Mouse (Mus musculus) liver, postnatal 0 days (tissue): ENCODE measurements around the gene Tle1. TPM values are rescaled to one million over a fixed set of nuclear protein-coding genes. Genes with fewer than 3 reads are reported as not detected.

ENCODE experiments used
- ATAC-seq: fragments of 200-750 bp; cut with Nextera tagmentation; 2 replicates; pipeline ENCODE4 v1.8.0; 2017; ENCODE audit warnings: mild to moderate bottlenecking, moderate library complexity
- DNase-seq: peaks from one replicate; pipeline ENCODE4 v3.0.0-alpha.2; 2016
- H3K27ac ChIP-seq: fragments of 300-500 bp; sonication (generic); 2 replicates; pipeline ENCODE4 v1.5.1; 2014; ENCODE audit warnings: antibody characterized with exemption, moderate library complexity, mild to moderate bottlenecking, low read depth
- H3K27me3 ChIP-seq: fragments of 300-500 bp; sonication (generic); 2 replicates; pipeline ENCODE4 v1.6.1; 2014; ENCODE audit warnings: low read length, control low read depth, mixed read lengths; ENCODE audit not compliant: insufficient read depth
- H3K36me3 ChIP-seq: fragments of 300-500 bp; sonication (generic); replicated peaks from 2 replicates; pipeline ENCODE4 v1.6.1; 2014; ENCODE audit warnings: mild to moderate bottlenecking, control low read depth, low read length, moderate library complexity, mixed read lengths; ENCODE audit not compliant: insufficient read depth
- H3K4me1 ChIP-seq: fragments of 300-500 bp; sonication (generic); 2 replicates; pipeline ENCODE4 v1.6.1; 2014; ENCODE audit warnings: antibody characterized with exemption, mild to moderate bottlenecking, control low read depth; ENCODE audit not compliant: insufficient read depth
- H3K4me2 ChIP-seq: fragments of 300-500 bp; sonication (generic); 2 replicates; pipeline ENCODE4 v1.6.1; 2014; ENCODE audit warnings: low read depth, mild to moderate bottlenecking, low read length, moderate library complexity, mixed read lengths
- H3K4me3 ChIP-seq: fragments of 300-500 bp; sonication (generic); 2 replicates; pipeline ENCODE4 v1.5.1; 2014; ENCODE audit warnings: low read depth, low read length
- H3K9ac ChIP-seq: fragments of 300-500 bp; sonication (generic); replicated peaks from 2 replicates; pipeline ENCODE4 v1.6.1; 2014; ENCODE audit warnings: mild to moderate bottlenecking, moderate library complexity
- H3K9me3 ChIP-seq: fragments of 300-500 bp; sonication (generic); 2 replicates; pipeline ENCODE4 v1.6.1; 2016; ENCODE audit warnings: mild to moderate bottlenecking, control low read depth, low read length, mixed read lengths
- CTCF ChIP-seq: sonication (generic); IDR thresholded peaks from 2 replicates; pipeline ENCODE4 v1.5.1; 2016; ENCODE audit warnings: antibody characterized with exemption, low read depth
- EP300 ChIP-seq: IDR thresholded peaks from 2 replicates; pipeline ENCODE4 v1.6.1; 2016; ENCODE audit warnings: antibody characterized with exemption, low read depth, mild to moderate bottlenecking
- WGBS: fragments of 180-500 bp; shearing (Covaris S2); extraction: QIAGEN DNeasy Blood & Tissue Kit; methylation state at CpG from one replicate; pipeline ENCODE4 v1.1.7; 2014; ENCODE audit not compliant: insufficient replicate concordance; 5-methylcytosine and 5-hydroxymethylcytosine counted together
- polyA plus RNA-seq: library from polyadenylated mRNA; unstranded; fragments of >200 nt; fragmentation: Nextera tagmentation; extraction: Ambion mirVana; gene quantifications from 2 replicates; pipeline ENCODE4 v1.2.1, GENCODE M21; 2015

Gene Tle1
- polyA plus RNA-seq, 1 experiment from 2014 or later: 20.3 TPM

DNA sequence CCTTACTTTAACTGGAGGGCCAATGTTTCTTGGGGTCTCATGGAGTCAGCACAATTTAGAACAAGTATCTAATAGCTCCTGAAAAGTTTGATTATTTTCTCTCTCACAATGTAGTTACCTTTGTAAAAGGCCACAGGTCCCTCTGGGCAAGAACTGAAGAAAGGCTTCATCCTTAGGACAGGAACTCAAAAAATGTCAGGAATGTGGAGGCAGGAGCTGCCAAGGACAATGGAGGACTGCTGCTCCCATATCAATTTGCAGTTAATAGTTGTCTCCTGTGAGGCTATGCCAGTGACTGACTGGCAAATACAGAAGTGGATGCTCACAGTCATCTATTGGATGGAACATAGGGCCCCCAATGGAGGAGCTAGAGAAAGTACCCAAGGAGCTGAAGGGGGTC, 96.5 kb downstream of the Tle1 start:
- Histone ChIP-seq H3K27me3 (no peaks in the 10 kb centered on the region), H3K9ac (no peak overlapping the region), H3K4me1 (no peaks in the 10 kb centered on the region), H3K4me2 (no peak overlapping the region), H3K27ac (no peak overlapping the region), H3K9me3 (no peaks in the 10 kb centered on the region), H3K4me3 (no peak overlapping the region), H3K36me3 (no peaks in the 10 kb centered on the region)
- TF ChIP-seq CTCF (no peak), EP300 (no peak)
- DNase-seq (no peak), ATAC-seq (no peak)

DNA sequence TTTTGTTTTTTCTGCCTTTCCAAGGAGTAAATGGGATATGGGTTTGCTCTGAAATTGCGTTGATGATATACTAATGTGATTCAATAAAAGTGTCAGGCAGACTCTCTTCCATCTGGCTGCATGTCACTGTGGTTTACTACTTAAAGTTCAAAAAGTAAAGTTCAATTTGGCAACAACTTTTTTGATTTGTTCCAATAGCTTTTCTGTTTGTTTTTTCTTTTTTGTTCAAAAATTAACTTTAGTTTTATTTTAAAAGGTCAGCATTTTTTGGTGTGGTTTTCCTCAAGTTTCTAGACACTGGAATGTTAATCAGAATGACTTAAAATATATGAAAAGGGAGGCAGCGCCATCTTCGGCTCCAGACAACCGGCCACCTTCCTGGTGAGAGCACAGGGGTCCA, 112.9 kb downstream of the Tle1 start:
- Histone ChIP-seq H3K36me3 (no peaks in the 10 kb centered on the region), H3K4me3 (no peak overlapping the region), H3K9ac (no peak overlapping the region), H3K27me3 (no peaks in the 10 kb centered on the region), H3K4me2 (no peak overlapping the region), H3K9me3 (no peaks in the 10 kb centered on the region), H3K27ac (no peak overlapping the region), H3K4me1 (no peaks in the 10 kb centered on the region)
- ATAC-seq: no peak
- TF ChIP-seq CTCF: no peak
- no peak for TF ChIP-seq EP300
- WGBS: 72% methylated on average over 4 of the region's 4 CpGs
- no peak for DNase-seq

DNA sequence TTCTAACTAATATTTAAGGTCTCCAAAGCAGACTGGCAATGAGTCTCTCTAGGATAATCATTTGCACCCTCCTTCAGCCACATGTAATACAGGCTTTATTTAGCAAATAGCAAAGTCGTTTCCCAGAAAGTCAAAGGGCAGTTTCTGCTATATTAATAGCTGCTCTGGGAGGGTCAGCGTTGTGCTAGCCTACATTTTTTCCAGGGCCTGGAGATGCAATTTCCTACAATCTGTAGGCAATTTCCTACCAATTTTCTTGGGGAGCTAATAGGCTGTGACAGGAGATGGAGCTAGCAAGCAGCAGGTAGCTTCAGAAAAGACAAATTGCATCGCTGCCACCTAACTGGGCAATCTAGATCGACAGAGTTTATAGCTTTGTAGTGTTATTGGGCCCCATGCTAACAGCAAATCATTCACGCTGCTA, 131.6 kb downstream of the Tle1 start:
- no peak for ATAC-seq
- WGBS: 51% methylated on average over 5 of the region's 5 CpGs

GRCm38 (mm10) chr4:72067937-72068336, 132.8 kb downstream of the Tle1 start:
- no peak for ATAC-seq

More for the DNA sequence above, 131.6 kb downstream of the Tle1 start:
- Histone ChIP-seq H3K27me3 (no peaks in the 10 kb centered on the region), H3K4me3 (no peak overlapping the region), H3K9ac (no peak overlapping the region), H3K9me3 (no peaks in the 10 kb centered on the region), H3K4me2 (no peak overlapping the region), H3K36me3 (no peaks in the 10 kb centered on the region), H3K4me1 (no peaks in the 10 kb centered on the region), H3K27ac (no peak overlapping the region)
- no peak for TF ChIP-seq EP300
- no peak for TF ChIP-seq CTCF
- DNase-seq: no peak

More at GRCm38 (mm10) chr4:72067937-72068336, 132.8 kb downstream of the Tle1 start:
- WGBS: 80% methylated on average over 3 of the region's 3 CpGs
- Histone ChIP-seq H3K9ac (no peak overlapping the region), H3K4me3 (no peak overlapping the region), H3K9me3 (no peaks in the 10 kb centered on the region), H3K4me2 (no peak overlapping the region), H3K4me1 (no peaks in the 10 kb centered on the region), H3K27me3 (no peaks in the 10 kb centered on the region), H3K36me3 (no peaks in the 10 kb centered on the region), H3K27ac (no peak overlapping the region)
- TF ChIP-seq CTCF: no peak
- no peak for TF ChIP-seq EP300
- no peak for DNase-seq
